Mouse (Mus musculus) neutrophil, adult 83 days (primary cell): ENCODE data around the gene Hnrnpll. TPM values are rescaled to one million over a fixed set of nuclear protein-coding genes. Genes with fewer than 3 reads are reported as not detected.

Experiments used
- total RNA-seq, 2 experiments: library from RNA; stranded (reverse); gene quantifications; one replicate each; pipeline ENCODE4 v1.2.4; 2023

Hnrnpll gene
- 10 to 100 TPM; 73.9 to 81.6 TPM for total RNA-seq

DNA sequence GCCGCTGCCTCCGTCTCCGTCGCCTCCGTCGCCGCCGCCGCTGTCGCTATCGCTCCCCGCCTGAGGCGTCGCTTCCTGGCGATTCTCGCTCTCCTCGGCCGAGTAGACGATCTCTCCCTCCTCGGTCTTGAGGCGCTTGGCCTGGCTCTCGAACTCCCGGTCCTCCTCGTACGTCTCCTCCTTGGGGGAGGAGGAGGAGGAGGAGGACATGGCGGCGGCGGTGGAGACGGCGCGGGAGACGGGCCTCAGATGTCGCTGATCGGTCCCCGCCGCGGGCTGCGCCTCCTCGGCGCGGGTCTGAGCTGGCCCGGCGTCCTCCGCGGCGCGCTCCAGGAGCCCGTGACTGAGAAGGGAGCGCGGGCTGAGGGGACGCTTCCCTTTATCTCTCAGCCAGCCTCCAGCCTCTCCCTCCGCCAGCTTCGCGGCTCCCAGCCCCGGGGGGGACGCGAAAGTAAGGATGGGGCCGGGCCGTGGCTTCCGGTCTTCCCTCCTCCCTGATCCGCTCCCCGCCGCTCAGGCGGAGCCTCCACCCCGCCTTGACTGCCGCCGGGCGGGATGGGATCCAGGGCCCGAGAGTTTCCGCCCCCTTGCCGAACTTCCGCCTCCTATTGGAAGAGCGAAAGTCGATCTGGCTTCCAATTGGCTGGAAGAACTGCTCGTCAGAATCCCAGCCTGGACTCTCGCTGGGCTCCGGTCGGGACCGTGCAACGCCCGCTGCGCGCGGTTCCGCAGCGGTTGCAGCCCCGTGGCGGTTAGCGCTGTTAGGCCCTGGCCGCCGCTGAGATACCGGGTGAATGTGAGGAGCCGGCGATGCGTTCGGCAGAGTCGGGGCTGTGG is at the start of gene Hnrnpll:
TSS of gene Hnrnpll (minus strand) at position 552 of the 837 bp plus-strand sequence.

Other genes starting within 250 kb of the Hnrnpll start
- gene Atl2, start 166.2 kb downstream of the Hnrnpll start, total RNA-seq = 10 to 100 TPM; 21.8 to 23.4 TPM
- gene Galm, start 65.1 kb upstream of the Hnrnpll start, total RNA-seq = 10 to 100 TPM in 1 of 2 experiments, 1 to 10 TPM in 1; 9.7 to 10.2 TPM
- gene Srsf7, start 145.0 kb upstream of the Hnrnpll start, total RNA-seq = 100 to 1,000 TPM; 165 to 188 TPM
- not detected for gene Ttc39d, start 145.1 kb upstream of the Hnrnpll start, total RNA-seq
- 1 to 10 TPM; 3.3 to 4.2 TPM for gene Gemin6, start 162.1 kb upstream of the Hnrnpll start, total RNA-seq
- gene Morn2, start 227.9 kb upstream of the Hnrnpll start, total RNA-seq = 1 to 10 TPM in 1 of 2 experiments, under 1 TPM in 1; 0.77 to 1.9 TPM
- gene Dhx57, start 228.1 kb upstream of the Hnrnpll start, total RNA-seq = 10 to 100 TPM; 10.4 to 11.3 TPM
- not detected for gene Arhgef33, start 245.1 kb upstream of the Hnrnpll start, total RNA-seq